Mouse (Mus musculus) embryonic facial prominence, embryonic 10.5 days (tissue): Measurements from ENCODE around the gene Fam219b. TPM values are rescaled to one million over a fixed set of nuclear protein-coding genes. Genes with fewer than 3 reads are reported as not detected.

Experiments used
- DNase-seq: peaks from one replicate; pipeline ENCODE4 v3.0.0-alpha.2; 2017; ENCODE audit warnings: low spot score
- H3K27ac ChIP-seq: fragments of 300-500 bp; sonication (generic); replicated peaks from 2 replicates; pipeline ENCODE4 v1.5.1; 2016; ENCODE audit warnings: mild to moderate bottlenecking
- H3K27me3 ChIP-seq: fragments of 300-500 bp; sonication (generic); replicated peaks from 2 replicates; pipeline ENCODE4 v1.6.1; 2016; ENCODE audit warnings: low read depth, mild to moderate bottlenecking; ENCODE audit not compliant: poor library complexity, severe bottlenecking
- H3K36me3 ChIP-seq: fragments of 300-500 bp; sonication (generic); replicated peaks from 2 replicates; pipeline ENCODE4 v1.6.1; 2016; ENCODE audit warnings: mild to moderate bottlenecking, moderate library complexity
- H3K4me1 ChIP-seq: fragments of 300-500 bp; sonication (generic); 2 replicates; pipeline ENCODE4 v1.6.1; 2016
- H3K4me3 ChIP-seq: fragments of 300-500 bp; sonication (generic); 2 replicates; pipeline ENCODE4 v1.5.1; 2016; ENCODE audit warnings: mild to moderate bottlenecking, moderate library complexity
- H3K9me3 ChIP-seq: fragments of 300-500 bp; sonication (generic); 2 replicates; pipeline ENCODE4 v1.6.1; 2016; ENCODE audit warnings: mild to moderate bottlenecking
- WGBS: fragments of 180-500 bp; shearing (Covaris S2); methylation state at CpG from one replicate; pipeline ENCODE4 v1.1.7; 2016; 5-methylcytosine and 5-hydroxymethylcytosine counted together
- polyA plus RNA-seq: library from polyadenylated mRNA; unstranded; fragments of >200 nt; fragmentation: Nextera tagmentation; extraction: Ambion mirVana; gene quantifications from 2 replicates; pipeline ENCODE4 v1.2.1, GENCODE M21; 2016

Fam219b gene
- polyA plus RNA-seq, 1 experiment from 2014 or later = 17.7 TPM

DNA sequence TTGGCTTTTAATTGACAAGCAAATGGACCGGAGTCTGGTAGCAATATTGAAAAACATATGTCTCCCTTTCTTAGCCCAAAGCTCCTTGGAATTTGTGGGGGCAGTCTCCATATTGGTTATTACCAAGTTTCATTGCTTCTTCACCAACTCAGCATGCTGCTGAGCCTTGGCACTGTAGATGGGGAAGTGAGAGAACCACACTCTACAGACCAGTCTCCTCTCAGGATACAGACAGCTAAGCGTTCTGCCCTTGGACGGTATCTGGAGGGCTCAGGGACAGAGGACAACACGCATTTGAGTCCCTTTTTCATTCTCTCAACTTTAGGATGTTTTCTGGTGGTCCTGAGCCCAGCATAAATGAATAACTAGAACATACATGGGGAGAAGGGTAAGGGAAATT is 21.3 kb downstream of the Fam219b start:
- H3K4me1 ChIP-seq = peaks cover 33% of the 10 kb centered on the region
- no peak overlapping the region for H3K27ac ChIP-seq
- 0 out of 2 replicates have a peak, but pooled peaks cover 3% of the 10 kb centered on the region for H3K36me3 ChIP-seq
- H3K9me3 ChIP-seq = no peaks in the 10 kb centered on the region
- no peak for DNase-seq
- 84% methylated on average over 4 of the region's 4 CpGs for WGBS
- H3K27me3 ChIP-seq = no peaks in the 10 kb centered on the region
- no peak overlapping the region for H3K4me3 ChIP-seq

DNA sequence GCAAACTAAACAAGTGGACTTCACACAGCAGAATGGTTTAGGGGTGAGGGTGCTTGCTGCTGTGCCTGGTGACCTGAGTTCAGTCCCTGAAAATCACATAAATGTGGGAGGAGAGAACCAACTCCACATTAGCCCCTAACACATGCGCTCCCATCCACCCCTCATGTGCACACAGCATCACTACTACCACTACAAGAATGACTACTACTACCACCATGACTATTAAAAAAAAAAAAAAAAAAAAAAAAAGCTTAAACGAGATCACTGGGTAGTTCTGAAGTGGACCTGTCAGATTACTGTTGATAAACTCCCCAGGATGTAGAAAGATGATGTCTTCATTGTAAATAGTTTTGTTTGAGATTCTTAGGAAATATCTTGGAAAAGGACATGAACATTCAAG is 22.2 kb downstream of the Fam219b start:
- no peak for DNase-seq
- Histone ChIP-seq H3K36me3 (0 out of 2 replicates have a peak, but pooled peaks cover 3% of the 10 kb centered on the region), H3K4me1 (peaks cover 26% of the 10 kb centered on the region), H3K27me3 (no peaks in the 10 kb centered on the region), H3K4me3 (no peak overlapping the region), H3K9me3 (no peaks in the 10 kb centered on the region), H3K27ac (no peak overlapping the region)
- WGBS = 71% methylated on average over 2 of the region's 2 CpGs

DNA sequence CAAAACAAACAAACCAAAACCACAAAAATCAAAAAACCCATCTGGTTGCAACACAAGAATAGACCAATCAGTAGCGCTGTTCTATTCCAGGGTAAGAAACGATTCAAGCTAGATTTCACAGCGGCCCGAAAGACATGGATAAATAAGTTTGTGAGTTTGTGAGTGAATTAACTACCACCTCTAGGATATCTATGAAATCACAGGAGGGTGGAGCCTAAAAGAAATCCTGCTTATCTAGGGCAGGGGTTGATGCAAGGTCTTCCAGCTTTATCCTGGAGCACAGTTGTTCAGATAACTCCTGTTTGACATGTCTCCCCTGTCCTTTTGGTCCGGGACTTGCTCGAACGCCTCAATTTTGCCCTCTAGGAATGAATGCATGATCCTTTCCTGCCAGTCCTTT is 22.9 kb downstream of the Fam219b start:
- peaks cover 27% of the 10 kb centered on the region for H3K4me1 ChIP-seq
- 0 out of 2 replicates have a peak, but pooled peaks cover 3% of the 10 kb centered on the region for H3K36me3 ChIP-seq
- DNase-seq = no peak
- 27% methylated on average over 7 of the region's 7 CpGs for WGBS
- no peaks in the 10 kb centered on the region for H3K9me3 ChIP-seq
- H3K4me3 ChIP-seq = peak overlapping the region; percentile 69
- peak overlapping the region; percentile 81 for H3K27ac ChIP-seq
- no peaks in the 10 kb centered on the region for H3K27me3 ChIP-seq

DNA sequence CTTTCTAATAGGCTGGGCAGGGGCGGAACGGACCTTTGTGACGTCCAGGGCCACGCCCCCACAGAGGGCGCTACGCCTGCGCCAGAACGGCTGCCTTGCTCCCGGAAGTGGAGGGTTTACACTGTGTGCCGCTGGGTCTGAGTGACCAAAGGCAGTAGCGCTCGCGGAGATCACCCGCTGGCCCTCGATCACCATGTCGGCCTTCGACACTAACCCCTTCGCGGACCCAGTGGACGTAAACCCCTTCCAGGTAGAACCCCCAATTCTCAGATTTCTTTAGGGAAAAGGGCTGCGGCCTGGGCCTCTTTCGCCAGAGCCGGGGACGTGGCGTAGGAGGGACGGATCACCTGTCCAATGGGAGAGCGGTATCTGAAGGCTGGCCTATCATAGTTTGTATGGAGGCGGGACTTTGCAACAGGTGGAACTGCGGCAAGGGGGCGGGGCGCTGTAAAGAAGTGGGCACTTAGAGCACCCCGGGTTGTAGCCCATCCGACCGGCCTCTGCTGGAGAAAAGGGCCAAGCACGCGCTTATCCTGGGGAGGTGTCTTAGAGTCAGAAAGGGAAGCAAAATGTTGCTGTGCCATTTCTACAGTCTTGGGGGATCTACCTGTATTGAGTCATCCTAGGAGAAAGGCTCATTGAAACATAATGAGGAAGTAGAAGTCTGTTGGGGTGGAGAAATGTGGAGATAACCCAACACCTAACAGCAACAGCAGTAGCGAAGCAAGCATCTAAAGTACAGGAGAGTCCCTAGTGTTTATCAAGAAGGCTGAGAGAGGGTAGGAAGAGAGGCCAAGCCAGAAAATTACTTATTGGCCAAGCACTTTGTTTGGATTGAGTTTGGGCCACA is 23.8 kb downstream of the Fam219b start, which contains the start of gene Scamp2:
Gene Scamp2, plus strand, starts transcription at position 83 of the 850 bp plus-strand sequence.
- H3K9me3 ChIP-seq = no peaks in the 10 kb centered on the region
- H3K4me3 ChIP-seq = peak within 1 kb of the TSS; percentile 69
- H3K27me3 ChIP-seq = no peaks in the 10 kb centered on the region
- peak; percentile 94 for DNase-seq
- WGBS = under 1% methylated on average over 37 of the region's 37 CpGs
- peak within 1 kb of the TSS; percentile 81 for H3K27ac ChIP-seq
- 0 out of 2 replicates have a peak, but pooled peaks cover 3% of the 10 kb centered on the region for H3K36me3 ChIP-seq
- peaks cover 35% of the 10 kb centered on the region for H3K4me1 ChIP-seq

DNA sequence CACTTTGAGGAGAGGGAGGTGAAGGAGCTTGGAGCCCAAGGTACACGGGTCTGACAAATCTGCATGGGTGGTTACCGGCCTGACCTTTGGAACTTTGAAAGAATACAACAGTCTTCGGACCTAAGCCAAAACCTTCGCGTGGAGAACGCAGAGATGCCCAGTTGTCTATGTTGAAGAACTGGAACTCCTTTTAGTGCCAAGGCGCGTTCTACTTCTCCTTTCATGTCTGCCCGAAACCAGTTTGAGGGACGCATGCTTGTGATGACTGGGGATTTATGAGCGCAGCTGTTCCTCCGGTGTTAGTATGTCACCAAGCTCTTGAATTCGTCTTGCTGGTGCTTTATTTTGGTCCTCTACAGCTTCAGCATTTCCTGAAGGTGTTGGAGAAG is 24.4 kb downstream of the Fam219b start:
- Histone ChIP-seq H3K4me1 (peaks cover 37% of the 10 kb centered on the region), H3K27ac (no peak overlapping the region), H3K36me3 (0 out of 2 replicates have a peak, but pooled peaks cover 3% of the 10 kb centered on the region), H3K4me3 (peak overlapping the region; percentile 69), H3K27me3 (no peaks in the 10 kb centered on the region), H3K9me3 (no peaks in the 10 kb centered on the region)
- no peak for DNase-seq
- WGBS = 78% methylated on average over 13 of the region's 13 CpGs

DNA sequence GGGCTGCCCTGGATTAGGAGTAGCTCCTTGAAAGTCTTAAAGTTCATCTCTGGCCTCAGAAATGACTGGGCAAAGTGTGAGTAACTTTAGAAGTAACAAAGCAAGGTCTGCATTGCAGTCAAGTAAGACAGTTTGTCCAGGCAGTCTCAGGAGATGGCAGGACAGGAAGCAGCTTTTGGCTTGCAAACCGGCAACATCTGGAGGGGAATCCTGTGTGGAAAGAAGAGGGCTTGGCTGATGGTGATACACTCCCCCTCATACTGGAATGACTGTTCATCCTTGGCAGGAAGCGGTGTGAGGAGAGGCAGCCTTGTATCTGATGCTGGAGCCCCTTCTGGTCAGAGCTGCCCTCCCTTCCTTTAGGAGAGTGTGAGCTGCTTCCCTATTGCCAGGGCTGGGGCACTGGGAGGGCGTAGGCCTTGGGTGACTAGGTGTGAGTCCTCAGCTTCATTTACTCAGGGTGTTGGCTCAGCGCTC is 25.6 kb downstream of the Fam219b start:
- no peak overlapping the region for H3K4me3 ChIP-seq
- 65% methylated on average over 4 of the region's 4 CpGs for WGBS
- H3K4me1 ChIP-seq = peaks cover 37% of the 10 kb centered on the region
- no peak for DNase-seq
- no peaks in the 10 kb centered on the region for H3K9me3 ChIP-seq
- H3K27me3 ChIP-seq = no peaks in the 10 kb centered on the region
- H3K36me3 ChIP-seq = peaks cover 5% of the 10 kb centered on the region
- H3K27ac ChIP-seq = no peak overlapping the region

DNA sequence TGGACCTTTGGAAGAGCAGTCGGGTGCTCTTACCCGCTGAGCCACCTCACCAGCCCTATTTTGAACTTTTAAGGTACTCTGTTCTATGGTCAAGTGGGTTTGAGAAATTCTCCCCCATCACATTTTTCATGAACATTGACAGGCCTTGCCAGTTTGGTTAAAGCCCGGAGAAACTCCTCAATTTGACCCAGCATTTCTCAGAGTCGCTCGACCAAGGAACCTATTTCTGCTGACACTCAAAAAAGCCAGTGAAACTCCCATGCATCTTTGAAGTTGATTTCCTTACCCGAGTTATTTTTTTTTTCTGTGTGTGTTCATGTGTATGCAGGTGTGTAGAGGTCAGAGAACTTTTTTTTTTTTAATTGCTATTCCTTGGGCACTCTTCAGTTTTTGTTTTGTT is 27.3 kb downstream of the Fam219b start:
- H3K9me3 ChIP-seq = no peaks in the 10 kb centered on the region
- peaks cover 37% of the 10 kb centered on the region for H3K4me1 ChIP-seq
- no peak for DNase-seq
- H3K27me3 ChIP-seq = no peaks in the 10 kb centered on the region
- peaks cover 21% of the 10 kb centered on the region for H3K36me3 ChIP-seq
- no peak overlapping the region for H3K4me3 ChIP-seq
- WGBS = 91% methylated on average over 6 of the region's 6 CpGs
- no peak overlapping the region for H3K27ac ChIP-seq

DNA sequence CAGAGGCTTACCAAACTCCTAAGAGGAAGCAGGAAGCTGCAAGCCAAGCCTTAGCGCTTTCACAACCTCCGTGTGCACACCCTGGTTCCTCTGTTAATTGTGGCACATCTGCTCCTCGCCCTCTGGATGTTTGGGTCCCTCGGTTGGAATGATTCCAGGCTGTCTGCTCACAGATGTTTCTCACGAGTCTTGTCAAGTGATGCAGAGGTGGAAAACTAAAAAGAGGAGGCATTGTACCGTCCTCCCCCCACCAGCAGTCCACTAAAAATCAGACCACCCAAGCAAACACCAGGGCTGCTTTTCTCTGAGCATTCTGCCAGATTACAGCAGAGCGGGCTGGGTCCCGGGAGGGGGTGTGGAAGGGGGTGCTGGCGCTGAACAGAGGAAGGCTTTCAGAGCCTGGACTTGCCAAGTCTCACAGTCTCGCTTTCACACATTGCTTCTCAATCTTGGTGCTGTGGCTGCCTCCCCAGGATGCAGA is 28.5 kb downstream of the Fam219b start:
- no peak for DNase-seq
- Histone ChIP-seq H3K36me3 (peaks cover 31% of the 10 kb centered on the region), H3K9me3 (no peaks in the 10 kb centered on the region), H3K4me3 (no peak overlapping the region), H3K4me1 (peaks cover 31% of the 10 kb centered on the region), H3K27me3 (no peaks in the 10 kb centered on the region), H3K27ac (no peak overlapping the region)
- WGBS = 45% methylated on average over 10 of the region's 10 CpGs

DNA sequence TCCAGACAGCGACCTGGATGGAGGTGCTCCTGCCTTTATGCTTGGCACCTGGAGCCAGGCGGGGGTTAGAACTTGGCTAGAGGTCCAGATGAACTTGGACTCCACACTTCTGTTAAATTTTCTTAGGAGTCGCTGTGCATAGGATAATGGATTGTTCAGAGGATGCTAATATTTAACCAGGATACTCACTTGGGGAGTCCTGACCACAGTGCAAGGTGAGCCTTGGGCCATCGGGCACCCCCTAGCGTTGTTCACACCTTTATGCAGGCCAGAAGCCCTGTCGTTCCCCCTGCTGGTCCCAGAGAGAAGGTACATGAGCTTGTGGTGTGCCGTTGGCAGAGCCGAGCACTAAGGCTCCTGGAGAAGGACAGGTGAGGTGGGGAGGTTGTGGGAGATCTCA is 29.5 kb downstream of the Fam219b start:
- Histone ChIP-seq H3K4me3 (no peak overlapping the region), H3K36me3 (peaks cover 41% of the 10 kb centered on the region), H3K27ac (no peak overlapping the region), H3K4me1 (peaks cover 23% of the 10 kb centered on the region), H3K27me3 (no peaks in the 10 kb centered on the region), H3K9me3 (no peaks in the 10 kb centered on the region)
- no peak for DNase-seq
- 61% methylated on average over 8 of the region's 8 CpGs for WGBS

DNA sequence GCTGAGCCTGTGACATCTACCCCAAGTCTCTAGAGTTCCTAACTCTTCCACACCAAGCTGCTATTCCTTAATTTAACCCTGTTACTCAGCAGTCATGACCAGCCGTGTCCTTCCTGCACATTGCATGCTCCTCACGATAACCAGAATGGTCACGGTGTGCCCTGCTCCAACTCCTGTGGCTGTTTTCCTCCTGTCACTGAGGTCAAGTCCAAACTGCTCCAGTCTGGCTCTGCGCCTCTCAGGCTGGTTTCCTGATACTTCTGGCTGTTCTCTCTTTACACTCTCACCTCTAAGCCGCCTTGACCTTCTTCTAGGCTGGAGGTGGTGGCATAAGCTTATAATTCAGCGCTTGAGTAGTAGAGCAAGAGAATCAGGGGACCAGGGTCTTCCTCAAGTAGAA is 31.2 kb downstream of the Fam219b start:
- DNase-seq = no peak
- no peak overlapping the region for H3K4me3 ChIP-seq
- no peaks in the 10 kb centered on the region for H3K27me3 ChIP-seq
- no peak overlapping the region for H3K27ac ChIP-seq
- 90% methylated on average over 6 of the region's 6 CpGs for WGBS
- H3K36me3 ChIP-seq = peaks cover 46% of the 10 kb centered on the region
- no peaks in the 10 kb centered on the region for H3K9me3 ChIP-seq
- peaks cover 11% of the 10 kb centered on the region for H3K4me1 ChIP-seq

DNA sequence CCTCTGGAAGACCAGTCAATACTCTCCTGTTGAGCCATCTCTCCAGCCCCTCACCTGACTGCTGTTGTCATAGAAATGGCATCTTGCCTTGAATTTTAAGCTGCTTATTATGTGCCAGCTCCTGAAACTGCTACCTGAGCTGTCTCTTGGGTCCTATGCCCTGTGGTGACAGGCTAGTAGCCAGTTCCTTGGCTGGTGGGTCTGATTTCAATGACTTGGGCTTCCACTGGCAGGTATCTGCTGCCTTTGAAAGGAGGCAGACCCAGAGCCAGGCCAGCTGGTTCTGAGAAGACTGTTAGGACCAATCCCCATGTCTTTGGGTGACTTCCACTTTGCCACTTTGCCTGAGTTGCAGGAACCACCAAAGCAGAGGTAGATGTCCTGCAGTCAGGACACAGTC is 37.1 kb downstream of the Fam219b start:
- no peak overlapping the region for H3K4me3 ChIP-seq
- no peak for DNase-seq
- no peaks in the 10 kb centered on the region for H3K27me3 ChIP-seq
- H3K9me3 ChIP-seq = no peaks in the 10 kb centered on the region
- 0 out of 2 replicates have a peak, but pooled peaks cover 6% of the 10 kb centered on the region for H3K4me1 ChIP-seq
- H3K27ac ChIP-seq = no peak overlapping the region
- peaks cover 60% of the 10 kb centered on the region for H3K36me3 ChIP-seq

DNA sequence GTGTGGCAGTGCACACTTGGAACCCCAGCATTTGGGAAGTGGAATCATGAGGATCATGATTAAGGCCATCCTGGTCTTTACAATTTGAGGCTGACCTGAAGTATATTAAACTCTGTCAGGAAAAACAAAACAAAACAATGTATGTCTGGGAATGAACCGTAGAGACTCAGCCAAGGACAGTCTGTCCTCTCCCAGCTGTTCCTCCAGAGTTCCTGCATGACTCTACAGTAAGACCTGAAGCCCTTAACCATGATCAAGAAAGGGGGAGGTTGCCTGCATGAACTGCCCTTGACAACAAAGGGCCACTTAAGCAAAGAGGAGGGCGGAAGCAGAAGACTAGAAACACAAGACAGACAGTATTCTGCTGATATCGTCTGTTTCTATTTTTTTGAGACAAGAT is 38.2 kb downstream of the Fam219b start:
- Histone ChIP-seq H3K27me3 (no peaks in the 10 kb centered on the region), H3K9me3 (no peaks in the 10 kb centered on the region), H3K36me3 (peaks cover 61% of the 10 kb centered on the region), H3K27ac (no peak overlapping the region), H3K4me3 (no peak overlapping the region), H3K4me1 (0 out of 2 replicates have a peak, but pooled peaks cover 6% of the 10 kb centered on the region)
- no peak for DNase-seq
- 86% methylated on average over 3 of the region's 3 CpGs for WGBS
